8 mouse cellular contexts compared by ENCODE assay signal in the genomic region with DNA sequence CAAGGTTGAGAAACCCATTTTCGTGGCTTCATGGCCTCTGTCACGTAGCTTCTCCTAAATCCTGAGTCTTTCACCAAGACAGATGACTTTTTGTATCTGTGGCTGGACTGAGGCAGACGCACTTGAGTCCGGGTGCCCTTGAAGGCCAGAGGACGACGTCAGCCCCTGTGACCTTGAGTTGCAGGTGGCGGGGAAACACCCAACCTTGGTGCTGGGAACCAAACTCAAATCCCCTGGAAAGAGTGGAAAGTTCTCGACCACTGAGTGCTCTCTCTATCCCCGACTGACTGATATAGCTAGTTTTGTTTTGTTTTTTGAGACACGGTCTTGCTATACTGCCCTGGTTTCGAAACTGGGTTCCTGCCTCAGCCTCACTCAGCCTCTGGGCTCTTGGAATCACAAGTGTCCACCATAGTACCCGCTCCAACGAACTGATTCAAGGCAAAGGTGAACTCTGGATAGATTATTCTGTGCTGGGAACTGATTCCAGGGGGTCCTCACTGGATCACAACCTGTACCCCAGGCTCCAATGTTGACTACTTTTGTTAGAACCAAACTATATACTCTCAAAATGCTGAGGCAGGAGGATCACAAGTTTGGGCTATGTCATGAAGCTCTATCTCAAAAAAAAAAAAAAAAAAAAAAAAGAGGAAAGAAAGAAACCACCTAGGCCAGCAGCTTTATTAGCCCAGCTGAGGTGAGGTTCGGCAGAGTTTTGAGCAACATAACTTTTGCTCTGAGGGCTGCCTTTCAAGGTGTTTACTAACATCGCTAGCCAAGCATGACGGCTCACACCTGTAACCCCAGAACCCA. TPM values are rescaled to one million over a fixed set of nuclear protein-coding genes. Genes with fewer than 3 reads are reported as not detected.
A peak's percentile ranks its signal among the peaks of the same experiment; 100 is the strongest.
DNase-seq lines count a peak whose midpoint lies in the region; ATAC-seq lines count a peak whose summit lies in the region.

No protein-coding gene starts in this region.

- no peak overlapping the region for H3K9ac ChIP-seq in kidney, embryonic 14.5 days (ENCODE audit: low read depth, low read length)
- no peak overlapping the region for H3K9ac ChIP-seq in liver, embryonic 12.5 days
- no peak overlapping the region for H3K9ac ChIP-seq in hindbrain, embryonic 14.5 days

- peaks cover 11% of the 10 kb centered on the region; the same call in 1 of the 2 replicates for H3K4me1 ChIP-seq in kidney, embryonic 14.5 days (ENCODE audit: control insufficient read depth, insufficient read depth, low read length)
- peaks cover 46% of the 10 kb centered on the region for H3K4me1 ChIP-seq in liver, embryonic 12.5 days
- H3K4me1 ChIP-seq in hindbrain, embryonic 14.5 days (replicated peaks; ENCODE audit: control insufficient read depth, insufficient read depth, low read length), result 0 out of 2 replicates have a peak, but pooled peaks cover 5% of the 10 kb centered on the region

- no peak for ATAC-seq in kidney, embryonic 14.5 days (ENCODE audit: low FRiP score, low TSS enrichment)
- peak; percentile 19 for ATAC-seq in CD4-positive, CD25-positive, alpha-beta regulatory T cell, adult 4 months
- ATAC-seq in liver, embryonic 12.5 days, result no peak
- ATAC-seq in hindbrain, embryonic 14.5 days (ENCODE audit: low FRiP score), result no peak

- no peaks in the 10 kb centered on the region for H3K9me3 ChIP-seq in kidney, embryonic 14.5 days (ENCODE audit: control insufficient read depth, low read length)
- no peaks in the 10 kb centered on the region for H3K9me3 ChIP-seq in liver, embryonic 12.5 days (replicated peaks)
- H3K9me3 ChIP-seq in hindbrain, embryonic 14.5 days (ENCODE audit: control insufficient read depth, low read length), result no peaks in the 10 kb centered on the region

- no peaks in the 10 kb centered on the region for H3K27me3 ChIP-seq in kidney, embryonic 14.5 days (ENCODE audit: control insufficient read depth, insufficient read depth, low read length)
- H3K27me3 ChIP-seq in liver, embryonic 12.5 days (replicated peaks), result no peaks in the 10 kb centered on the region
- no peaks in the 10 kb centered on the region for H3K27me3 ChIP-seq in hindbrain, embryonic 14.5 days (ENCODE audit: control insufficient read depth, insufficient read depth, low read length)

- no peak overlapping the region for H3K4me2 ChIP-seq in kidney, embryonic 14.5 days (replicated peaks; ENCODE audit: low read depth, low read length)
- no peak overlapping the region for H3K4me2 ChIP-seq in liver, embryonic 12.5 days
- no peak overlapping the region for H3K4me2 ChIP-seq in hindbrain, embryonic 14.5 days (replicated peaks)

- no peak for DNase-seq in kidney, adult 18-20 months
- peak; percentile 83 for DNase-seq in ZHBTc4 (ENCODE audit: low read depth, low spot score)
- DNase-seq in hindbrain, embryonic 14.5 days (ENCODE audit: low spot score), result no peak
- no peak for DNase-seq in layer of hippocampus, postnatal 25 days (ENCODE audit: extremely low spot score in 1 of 2, low spot score in 1 of 2)
- DNase-seq in frontal cortex, adult 2 months (ENCODE audit: extremely low spot score in 1 of 2, low spot score in 1 of 2), result no peak

- 0 out of 2 replicates have a peak overlapping the region, but pooled peaks have one; percentile 74 for H3K27ac ChIP-seq in kidney, embryonic 14.5 days (ENCODE audit: low read depth, low read length)
- peak overlapping the region; percentile 70; the same call in 1 of the 2 replicates for H3K27ac ChIP-seq in liver, embryonic 12.5 days
- no peak overlapping the region for H3K27ac ChIP-seq in hindbrain, embryonic 14.5 days

- 85% methylated on average over 16 of the region's 16 CpGs for WGBS in kidney, embryonic 14.5 days
- 74% methylated on average over 16 of the region's 16 CpGs for WGBS in liver, embryonic 12.5 days (ENCODE audit: insufficient replicate concordance)
- 92% methylated on average over 16 of the region's 16 CpGs for WGBS in hindbrain, embryonic 14.5 days

- H3K36me3 ChIP-seq in kidney, embryonic 14.5 days (ENCODE audit: control insufficient read depth, insufficient read depth, low read length), result no peaks in the 10 kb centered on the region
- H3K36me3 ChIP-seq in liver, embryonic 12.5 days, result no peaks in the 10 kb centered on the region
- no peaks in the 10 kb centered on the region for H3K36me3 ChIP-seq in hindbrain, embryonic 14.5 days (replicated peaks; ENCODE audit: control insufficient read depth, insufficient read depth)

- H3K4me3 ChIP-seq in kidney, embryonic 14.5 days (ENCODE audit: low read length), result no peak overlapping the region
- no peak overlapping the region for H3K4me3 ChIP-seq in liver, embryonic 12.5 days
- no peak overlapping the region for H3K4me3 ChIP-seq in hindbrain, embryonic 14.5 days (replicated peaks; ENCODE audit: low read length)

RNA-seq across cellular contexts. Expression of gene Mcl1, which starts 7.0 kb away (rescaled TPM):
- polyA plus RNA-seq in kidney, embryonic 14.5 days (2014; fragmentation: Nextera tagmentation; extraction: Ambion mirVana), result 47.4 and 76.1 TPM in 2 replicates
- polyA plus RNA-seq in CD4-positive, CD25-positive, alpha-beta regulatory T cell, adult 4 months (2017; shearing (Covaris generic)), result 10 to 100 TPM; 61.0 to 96.6 TPM
- 66.5 and 73.8 TPM in 2 replicates for polyA plus RNA-seq in liver, embryonic 12.5 days (2016; fragmentation: Nextera tagmentation; extraction: Ambion mirVana)
- polyA plus RNA-seq in hindbrain, embryonic 14.5 days (2014; fragmentation: Nextera tagmentation; extraction: Ambion mirVana), result 60.3 and 72.3 TPM in 2 replicates
- 10 to 100 TPM; 54.6 to 61.6 TPM for total RNA-seq in layer of hippocampus, postnatal 25 days (2021)
- 43.3 and 47.0 TPM in 2 replicates for polyA plus RNA-seq in frontal cortex, adult 2 months (2012; rRNA removed)

RNA-seq across cellular contexts. Expression of gene Ensa, which starts 26.8 kb away (rescaled TPM):
- polyA plus RNA-seq in kidney, embryonic 14.5 days (2014; fragmentation: Nextera tagmentation; extraction: Ambion mirVana), result 64.0 and 66.9 TPM in 2 replicates
- polyA plus RNA-seq in CD4-positive, CD25-positive, alpha-beta regulatory T cell, adult 4 months (2017; shearing (Covaris generic)), result 10 to 100 TPM; 81.6 to 97.8 TPM
- polyA plus RNA-seq in liver, embryonic 12.5 days (2016; fragmentation: Nextera tagmentation; extraction: Ambion mirVana), result 42.9 and 45.0 TPM in 2 replicates
- 95.1 and 102 TPM in 2 replicates for polyA plus RNA-seq in hindbrain, embryonic 14.5 days (2014; fragmentation: Nextera tagmentation; extraction: Ambion mirVana)
- 100 to 1,000 TPM; 298 to 321 TPM for total RNA-seq in layer of hippocampus, postnatal 25 days (2021)
- polyA plus RNA-seq in frontal cortex, adult 2 months (2012; rRNA removed), result 154 and 164 TPM in 2 replicates

RNA-seq across cellular contexts. Expression of gene Adamtsl4, which starts 36.1 kb away (rescaled TPM):
- polyA plus RNA-seq in kidney, embryonic 14.5 days (2014; fragmentation: Nextera tagmentation; extraction: Ambion mirVana), result 2.0 and 3.7 TPM in 2 replicates
- polyA plus RNA-seq in CD4-positive, CD25-positive, alpha-beta regulatory T cell, adult 4 months (2017; shearing (Covaris generic)), result 1 to 10 TPM; 2.3 to 5.2 TPM
- polyA plus RNA-seq in liver, embryonic 12.5 days (2016; fragmentation: Nextera tagmentation; extraction: Ambion mirVana), result 0.30 and 0.35 TPM in 2 replicates
- 0.35 and 1.3 TPM in 2 replicates for polyA plus RNA-seq in hindbrain, embryonic 14.5 days (2014; fragmentation: Nextera tagmentation; extraction: Ambion mirVana)
- 1 to 10 TPM; 3.7 to 4.0 TPM for total RNA-seq in layer of hippocampus, postnatal 25 days (2021)
- polyA plus RNA-seq in frontal cortex, adult 2 months (2012; rRNA removed), result 3.5 and 4.1 TPM in 2 replicates
